ENCODE assay signal across 8 mouse cellular contexts in genomic region chr4:44300781-44301750, GRCm38 (mm10). TPM values are rescaled to one million over a fixed set of nuclear protein-coding genes. Genes with fewer than 3 reads are reported as not detected.
DNase-seq lines count a peak whose midpoint lies in the region; ATAC-seq lines count a peak whose summit lies in the region.

Gene Melk (plus strand): TSS chr4:44300876.

- H3K27me3 ChIP-seq in hindbrain, embryonic 15.5 days, result no peaks in the 10 kb centered on the region
- no peaks in the 10 kb centered on the region for H3K27me3 ChIP-seq in limb, embryonic 11.5 days (ENCODE audit: control insufficient read depth, insufficient read depth, low read length)
- H3K27me3 ChIP-seq in midbrain, embryonic 13.5 days, result no peaks in the 10 kb centered on the region

- ATAC-seq in hindbrain, embryonic 15.5 days (ENCODE audit: low FRiP score, low read depth), result peak; percentile 89
- peak; percentile 84 for ATAC-seq in limb, embryonic 11.5 days (ENCODE audit: insufficient number of reproducible peaks, low FRiP score, low TSS enrichment, low read depth)
- peak; percentile 79 for ATAC-seq in midbrain, embryonic 13.5 days

- H3K9ac ChIP-seq in hindbrain, embryonic 15.5 days, result peak within 1 kb of the TSS; percentile 48
- peak within 1 kb of the TSS; percentile 84 for H3K9ac ChIP-seq in limb, embryonic 11.5 days (ENCODE audit: low read length)
- peak within 1 kb of the TSS; percentile 63 for H3K9ac ChIP-seq in midbrain, embryonic 13.5 days (replicated peaks)

- H3K36me3 ChIP-seq in hindbrain, embryonic 15.5 days, result no peaks in the 10 kb centered on the region
- H3K36me3 ChIP-seq in limb, embryonic 11.5 days (ENCODE audit: control insufficient read depth, insufficient read depth, low read length), result no peaks in the 10 kb centered on the region
- H3K36me3 ChIP-seq in midbrain, embryonic 13.5 days, result no peaks in the 10 kb centered on the region

- H3K4me1 ChIP-seq in hindbrain, embryonic 15.5 days (replicated peaks), result peaks cover 10% of the 10 kb centered on the region
- H3K4me1 ChIP-seq in limb, embryonic 11.5 days (ENCODE audit: control insufficient read depth, insufficient read depth, low read length), result peaks cover 3% of the 10 kb centered on the region; the same call in 1 of the 2 replicates
- peaks cover 19% of the 10 kb centered on the region for H3K4me1 ChIP-seq in midbrain, embryonic 13.5 days (replicated peaks)

- peak within 1 kb of the TSS; percentile 90 for H3K4me2 ChIP-seq in hindbrain, embryonic 15.5 days
- H3K4me2 ChIP-seq in limb, embryonic 11.5 days (ENCODE audit: low read depth, severe bottlenecking), result peak within 1 kb of the TSS; percentile 79
- H3K4me2 ChIP-seq in midbrain, embryonic 13.5 days (replicated peaks), result peak within 1 kb of the TSS; percentile 64

- peak within 1 kb of the TSS; percentile 75 for H3K4me3 ChIP-seq in hindbrain, embryonic 15.5 days
- H3K4me3 ChIP-seq in limb, embryonic 11.5 days (ENCODE audit: low read depth, low read length), result peak within 1 kb of the TSS; percentile 81
- peak within 1 kb of the TSS; percentile 56 for H3K4me3 ChIP-seq in midbrain, embryonic 13.5 days (replicated peaks)

- DNase-seq in left cerebral cortex, adult 18-20 months (ENCODE audit: low spot score in 2 of 2), result peak; percentile 40 to 48
- no peak for DNase-seq in left cerebral cortex, adult 11 months (ENCODE audit: low spot score)
- peak; percentile 39 to 60 for DNase-seq in cerebellum, postnatal 36 days
- DNase-seq in gastrocnemius, adult 18-20 months (ENCODE audit: low spot score), result peak; percentile 57
- DNase-seq in limb, embryonic 11.5 days (ENCODE audit: low spot score), result peak; percentile 93
- peak; percentile 51 to 72 for DNase-seq in spleen, adult 18-20 months

- H3K9me3 ChIP-seq in hindbrain, embryonic 15.5 days, result no peaks in the 10 kb centered on the region
- H3K9me3 ChIP-seq in limb, embryonic 11.5 days (ENCODE audit: control insufficient read depth, low read length), result no peaks in the 10 kb centered on the region
- no peaks in the 10 kb centered on the region for H3K9me3 ChIP-seq in midbrain, embryonic 13.5 days

- WGBS in hindbrain, embryonic 15.5 days, result 1% methylated on average over 41 of the region's 41 CpGs
- WGBS in limb, embryonic 11.5 days, result under 1% methylated on average over 41 of the region's 41 CpGs
- 1% methylated on average over 41 of the region's 41 CpGs for WGBS in midbrain, embryonic 13.5 days

- no peak within 1 kb of the TSS for H3K27ac ChIP-seq in hindbrain, embryonic 15.5 days (replicated peaks)
- peak within 1 kb of the TSS; percentile 59; the same call in 1 of the 2 replicates for H3K27ac ChIP-seq in limb, embryonic 11.5 days (replicated peaks; ENCODE audit: low read depth, low read length)
- no peak within 1 kb of the TSS for H3K27ac ChIP-seq in midbrain, embryonic 13.5 days

RNA-seq across cellular contexts. Expression of gene Melk, which starts in this region (rescaled TPM):
- total RNA-seq in left cerebral cortex, adult 18-20 months (2021), result 1 to 10 TPM in 1 of 2 experiments, under 1 TPM in 1; 0.51 to 1.1 TPM
- total RNA-seq in gastrocnemius, adult 18-20 months (2021), result not detected
- 8.5 and 10.3 TPM in 2 replicates for polyA plus RNA-seq in hindbrain, embryonic 15.5 days (2015; fragmentation: Nextera tagmentation; extraction: Ambion mirVana)
- 63.8 and 65.3 TPM in 2 replicates for polyA plus RNA-seq in limb, embryonic 11.5 days (2014; fragmentation: Nextera tagmentation; extraction: Ambion mirVana)
- 19.6 and 22.0 TPM in 2 replicates for polyA plus RNA-seq in midbrain, embryonic 13.5 days (2015; fragmentation: Nextera tagmentation; extraction: Ambion mirVana)

Comparison
In these comparisons a context has a peak if more than half of its experiments do, and no peak if none do; other contexts are left out.
1. Peak in DNase-seq in gastrocnemius, adult 18-20 months; RNA of the gene not detected or under 1 TPM.